Mouse (Mus musculus) testis, adult 2 months (tissue): Measurements from ENCODE around the gene Sorcs2.

Experiments
- CTCF ChIP-seq: fragments of 200-500 bp; IDR thresholded peaks from 2 replicates; pipeline ENCODE4 v1.5.1; 2012; ENCODE audit warnings: low read depth, mild to moderate bottlenecking, inconsistent platforms, low read length, moderate library complexity; ENCODE audit not compliant: control insufficient read depth, insufficient read depth, insufficient replicate concordance
- POLR2A ChIP-seq: fragments of 200-500 bp; IDR thresholded peaks from 2 replicates; pipeline ENCODE4 v1.6.1; 2012; ENCODE audit warnings: low read depth, mild to moderate bottlenecking, inconsistent platforms, low read length, moderate library complexity; ENCODE audit not compliant: control insufficient read depth

DNA sequence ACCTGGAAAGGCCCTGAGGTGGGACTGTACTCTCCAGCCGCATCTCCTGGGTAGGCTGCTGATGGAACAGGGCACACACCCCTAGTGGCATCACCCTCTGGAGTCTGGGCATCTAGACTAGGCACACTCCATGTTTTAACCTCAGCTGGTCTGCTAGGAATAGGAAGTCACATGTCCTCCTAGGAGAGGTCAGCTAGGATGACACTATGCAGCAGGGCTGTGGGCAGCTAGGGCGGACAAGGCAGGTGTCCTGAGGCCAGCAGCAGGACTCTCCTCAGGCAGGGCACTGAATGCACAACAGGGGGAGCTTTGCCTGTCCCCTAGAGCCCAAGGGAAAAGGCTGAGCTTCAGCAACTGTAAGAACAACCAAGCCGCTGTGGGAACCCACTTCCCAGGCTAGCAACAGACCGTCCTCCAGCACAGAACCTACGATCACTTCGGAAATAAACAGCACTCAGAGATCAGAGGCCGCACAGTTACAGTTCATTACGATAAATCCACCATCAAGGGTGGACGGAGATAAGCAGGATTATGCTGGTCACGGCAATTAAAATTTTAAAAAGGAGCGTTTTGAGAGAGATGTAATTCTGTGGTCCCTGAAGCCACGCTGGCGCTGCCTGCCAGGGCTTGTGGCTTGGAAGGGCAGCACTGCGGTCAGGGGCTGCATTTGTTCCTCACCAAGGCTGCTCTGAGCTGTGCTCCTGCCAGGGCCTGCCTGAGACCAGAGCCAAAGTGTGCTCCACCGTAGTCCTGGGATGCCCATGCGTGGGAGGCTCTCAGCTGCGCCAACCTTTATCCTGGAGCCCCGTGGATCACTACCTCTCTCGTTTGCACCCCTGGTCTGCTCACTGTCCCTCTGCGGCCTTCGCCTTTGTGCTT is 232.3 kb downstream of the Sorcs2 start:
- TF ChIP-seq CTCF: no peak
- TF ChIP-seq POLR2A: no peak
